Mouse (Mus musculus) lung, embryonic 16.5 days (tissue): ENCODE results near the gene Cd200r1. TPM values are rescaled to one million over a fixed set of nuclear protein-coding genes. Genes with fewer than 3 reads are reported as not detected.
"Not testable (repeated sequence)": the region's sequence is repeated elsewhere in the genome, so short reads cannot be mapped to it uniquely, and the experiment has no call there.

Experiments used
- ATAC-seq: fragments of 200-750 bp; cut with Nextera tagmentation; 2 replicates; pipeline ENCODE4 v1.8.0; 2017; ENCODE audit warnings: low read depth, mild to moderate bottlenecking, moderate library complexity
- H3K27ac ChIP-seq: fragments of 300-500 bp; sonication (generic); 2 replicates; pipeline ENCODE4 v1.5.1; 2014; ENCODE audit warnings: mild to moderate bottlenecking, control low read depth, low read length
- H3K27me3 ChIP-seq: fragments of 300-500 bp; sonication (generic); 2 replicates; pipeline ENCODE4 v1.6.1; 2014; ENCODE audit warnings: low read depth, low read length, mixed read lengths; ENCODE audit not compliant: control insufficient read depth, insufficient read depth
- H3K36me3 ChIP-seq: fragments of 300-500 bp; sonication (generic); 2 replicates; pipeline ENCODE4 v1.6.1; 2014; ENCODE audit warnings: low read length; ENCODE audit not compliant: control insufficient read depth, insufficient read depth
- H3K4me1 ChIP-seq: fragments of 300-500 bp; sonication (generic); replicated peaks from 2 replicates; pipeline ENCODE4 v1.6.1; 2014; ENCODE audit warnings: low read length, mixed read lengths; ENCODE audit not compliant: control insufficient read depth, insufficient read depth
- H3K4me2 ChIP-seq: fragments of 300-500 bp; sonication (generic); 2 replicates; pipeline ENCODE4 v1.6.1; 2014; ENCODE audit warnings: low read depth, low read length, control low read depth
- H3K4me3 ChIP-seq: fragments of 300-500 bp; sonication (generic); 2 replicates; pipeline ENCODE4 v1.5.1; 2014; ENCODE audit warnings: mild to moderate bottlenecking, low read length, control low read depth
- H3K9ac ChIP-seq: fragments of 300-500 bp; sonication (generic); 2 replicates; pipeline ENCODE4 v1.6.1; 2014; ENCODE audit warnings: low read length, control low read depth
- H3K9me3 ChIP-seq: fragments of 300-500 bp; sonication (generic); 2 replicates; pipeline ENCODE4 v1.6.1; 2016; ENCODE audit warnings: low read length; ENCODE audit not compliant: control insufficient read depth
- WGBS: fragments of 180-500 bp; shearing (Covaris S2); extraction: QIAGEN DNeasy Blood & Tissue Kit; methylation state at CpG from one replicate; pipeline ENCODE4 v1.1.7; 2014; 5-methylcytosine and 5-hydroxymethylcytosine counted together
- polyA plus RNA-seq: library from polyadenylated mRNA; unstranded; fragments of >200 nt; fragmentation: Nextera tagmentation; extraction: Ambion mirVana; gene quantifications from 2 replicates; pipeline ENCODE4 v1.2.1, GENCODE M21; 2015

Gene Cd200r1
- polyA plus RNA-seq, 1 experiment from 2014 or later: 1.2 TPM

DNA sequence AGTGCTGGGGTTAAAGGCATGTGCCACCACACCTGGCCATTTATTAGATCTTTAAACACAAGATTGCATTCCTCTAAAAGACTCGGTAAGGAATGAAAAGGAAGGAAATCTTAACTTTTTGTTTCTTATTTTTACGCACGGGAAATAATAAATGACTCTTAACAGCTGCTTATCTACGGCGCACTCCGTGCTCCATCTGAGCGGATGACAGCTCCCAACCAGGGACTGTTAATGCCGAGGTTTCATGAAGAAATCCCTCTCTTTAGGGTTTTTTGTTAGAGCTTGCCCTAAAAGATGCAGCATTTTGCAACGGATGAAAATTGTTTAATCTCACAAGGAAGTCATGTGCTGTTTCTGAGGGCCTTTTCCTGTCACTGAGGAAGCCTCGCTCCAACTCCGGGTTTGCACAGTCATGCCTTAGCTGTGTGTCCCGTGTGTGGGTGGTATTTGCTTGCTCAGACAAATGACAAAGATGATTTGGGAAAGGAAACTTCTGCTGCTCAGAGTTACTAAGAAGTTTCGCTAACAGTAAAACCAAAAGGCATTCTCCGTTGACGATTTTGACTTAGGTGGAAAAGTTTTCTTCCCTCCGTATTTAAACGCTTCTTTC lies 13.1 kb downstream of the Cd200r1 start:
- peak; percentile 73 for ATAC-seq
- 31% methylated on average over 17 of the region's 17 CpGs for WGBS

GRCm38 (mm10) chr16:44779494-44779893 lies 14.0 kb downstream of the Cd200r1 start:
- H3K4me1 ChIP-seq: no peaks in the 10 kb centered on the region
- no peak overlapping the region for H3K4me3 ChIP-seq
- H3K9ac ChIP-seq: no peak overlapping the region
- ATAC-seq: no peak
- no peaks in the 10 kb centered on the region for H3K36me3 ChIP-seq
- no peaks in the 10 kb centered on the region for H3K27me3 ChIP-seq
- no peak overlapping the region for H3K4me2 ChIP-seq
- no peak overlapping the region for H3K27ac ChIP-seq
- no peaks in the 10 kb centered on the region for H3K9me3 ChIP-seq
- 88% methylated on average over 5 of the region's 5 CpGs for whole genome bisulfite sequencing

More for the DNA sequence above, 13.1 kb downstream of the Cd200r1 start:
- Histone ChIP-seq H3K9ac (peak overlapping the region; percentile 47; the same call in 1 of the 2 replicates), H3K4me3 (peak overlapping the region; percentile 33), H3K36me3 (no peaks in the 10 kb centered on the region), H3K4me1 (no peaks in the 10 kb centered on the region), H3K9me3 (no peaks in the 10 kb centered on the region), H3K27ac (peak overlapping the region; percentile 17; the same call in 1 of the 2 replicates), H3K27me3 (no peaks in the 10 kb centered on the region), H3K4me2 (peak overlapping the region; percentile 52)

GRCm38 (mm10) chr16:44780751-44781150 lies 15.2 kb downstream of the Cd200r1 start:
- no peaks in the 10 kb centered on the region for H3K36me3 ChIP-seq
- no peak overlapping the region for H3K9ac ChIP-seq
- 71% methylated on average over 4 of the region's 4 CpGs for WGBS
- no peak for ATAC-seq
- no peaks in the 10 kb centered on the region for H3K27me3 ChIP-seq
- H3K9me3 ChIP-seq: no peaks in the 10 kb centered on the region
- H3K27ac ChIP-seq: no peak overlapping the region
- H3K4me1 ChIP-seq: no peaks in the 10 kb centered on the region
- H3K4me3 ChIP-seq: no peak overlapping the region
- no peak overlapping the region for H3K4me2 ChIP-seq

- Histone ChIP-seq H3K4me3 (no peak overlapping the region), H3K27ac (no peak overlapping the region), H3K36me3 (no peaks in the 10 kb centered on the region), H3K4me1 (no peaks in the 10 kb centered on the region), H3K9me3 (no peaks in the 10 kb centered on the region), H3K4me2 (no peak overlapping the region), H3K27me3 (no peaks in the 10 kb centered on the region), H3K9ac (no peak overlapping the region)
- ATAC-seq: no peak
- 92% methylated on average over 1 of the region's 1 CpGs for WGBS
These were observed 21.4 kb downstream of the Cd200r1 start for GRCm38 (mm10) chr16:44786934-44787333.

GRCm38 (mm10) chr16:44794416-44794815 lies 28.9 kb downstream of the Cd200r1 start:
- Histone ChIP-seq H3K27me3 (no peaks in the 10 kb centered on the region), H3K9me3 (no peaks in the 10 kb centered on the region), H3K27ac (no peak overlapping the region), H3K4me3 (no peak overlapping the region), H3K4me1 (no peaks in the 10 kb centered on the region), H3K9ac (no peak overlapping the region), H3K36me3 (no peaks in the 10 kb centered on the region), H3K4me2 (no peak overlapping the region)
- no peak for ATAC-seq

DNA sequence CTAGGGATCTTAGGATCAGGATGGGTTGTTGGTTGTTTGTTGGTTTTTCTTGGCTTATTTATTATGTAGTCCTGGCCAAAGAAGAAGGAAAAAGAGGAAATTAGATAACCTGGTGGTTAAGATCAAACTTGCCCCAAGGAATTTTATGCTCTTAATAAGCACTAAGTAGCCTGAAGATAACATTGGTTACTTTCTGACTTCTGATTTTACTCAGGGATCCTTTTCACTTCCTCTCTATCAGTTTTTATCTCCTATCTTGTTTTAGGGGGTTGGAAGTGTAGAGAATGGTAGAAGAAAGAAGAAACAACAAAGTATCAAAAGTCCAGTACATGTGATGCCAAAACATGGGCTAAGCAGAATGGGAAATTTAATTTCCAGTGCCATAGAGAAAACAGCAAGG lies 40.4 kb downstream of the Cd200r1 start:
- Histone ChIP-seq H3K36me3 (no peaks in the 10 kb centered on the region), H3K27ac (no peak overlapping the region), H3K9ac (no peak overlapping the region), H3K4me3 (no peak overlapping the region), H3K27me3 (no peaks in the 10 kb centered on the region), H3K4me2 (no peak overlapping the region), H3K4me1 (no peaks in the 10 kb centered on the region), H3K9me3 (no peaks in the 10 kb centered on the region)
- ATAC-seq: no peak

- H3K36me3 ChIP-seq, H3K4me1 ChIP-seq, H3K27ac ChIP-seq, ATAC-seq, H3K9me3 ChIP-seq, H3K4me3 ChIP-seq, H3K27me3 ChIP-seq, H3K4me2 ChIP-seq, H3K9ac ChIP-seq: not testable (repeated sequence)
- 93% methylated on average over 4 of the region's 4 CpGs for WGBS
These were observed 44.7 kb downstream of the Cd200r1 start for GRCm38 (mm10) chr16:44810223-44810622.

- no peak within 1 kb of the TSS for H3K9ac ChIP-seq
- no peaks in the 10 kb centered on the region for H3K9me3 ChIP-seq
- ATAC-seq: no peak
- H3K4me3 ChIP-seq: no peak within 1 kb of the TSS
- no peak within 1 kb of the TSS for H3K4me2 ChIP-seq
- H3K4me1 ChIP-seq: no peaks in the 10 kb centered on the region
- WGBS: 85% methylated on average over 3 of the region's 3 CpGs
- H3K27me3 ChIP-seq: no peaks in the 10 kb centered on the region
- H3K27ac ChIP-seq: no peak within 1 kb of the TSS
- H3K36me3 ChIP-seq: no peaks in the 10 kb centered on the region
These were observed 46.0 kb downstream of the Cd200r1 start, which contains the start of gene Cd200r4 for GRCm38 (mm10) chr16:44811544-44811943. Gene Cd200r4 (plus strand): TSS chr16:44811733.

DNA sequence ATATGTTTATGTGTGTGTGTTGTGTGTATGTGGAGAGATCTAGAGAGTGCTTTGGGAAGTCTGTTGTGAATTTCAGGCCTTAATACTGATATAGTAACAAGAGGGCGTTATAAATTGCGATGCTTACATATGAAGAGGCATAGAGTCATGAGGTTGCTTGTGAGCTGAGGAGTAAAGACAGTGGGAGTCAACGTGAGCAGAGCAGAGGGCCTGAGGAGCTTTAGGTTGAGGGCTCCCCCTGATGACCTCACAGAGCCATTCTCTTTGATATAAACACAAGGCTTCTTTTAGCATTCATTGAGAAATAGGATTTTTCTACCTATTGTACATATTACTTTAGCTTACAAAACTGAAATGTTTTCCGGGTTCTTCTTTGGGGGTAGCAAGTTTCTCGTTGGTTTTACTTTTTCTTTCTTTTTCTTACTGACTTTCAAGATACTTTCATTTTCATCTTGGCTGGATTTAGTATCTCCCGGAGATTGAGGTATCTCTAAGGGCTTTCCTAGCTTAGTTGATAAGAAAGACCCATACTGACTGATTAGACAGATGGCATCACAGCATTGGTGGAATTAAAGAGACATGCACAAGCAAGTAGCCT lies 47.0 kb downstream of the Cd200r1 start:
- no peak overlapping the region for H3K4me2 ChIP-seq
- no peaks in the 10 kb centered on the region for H3K4me1 ChIP-seq
- H3K27ac ChIP-seq: no peak overlapping the region
- no peaks in the 10 kb centered on the region for H3K27me3 ChIP-seq
- no peak overlapping the region for H3K9ac ChIP-seq
- no peak for ATAC-seq
- no peak overlapping the region for H3K4me3 ChIP-seq
- no peaks in the 10 kb centered on the region for H3K36me3 ChIP-seq
- 77% methylated on average over 6 of the region's 6 CpGs for WGBS
- H3K9me3 ChIP-seq: no peaks in the 10 kb centered on the region
